Mouse (Mus musculus) common myeloid progenitor, adult 5-6 weeks (primary cell): ENCODE measurements around the gene Glod4. TPM values are rescaled to one million over a fixed set of nuclear protein-coding genes. Genes with fewer than 3 reads are reported as not detected.

Source experiments
- ATAC-seq: replicated peaks from 2 replicates; pipeline ENCODE4 v1.8.0; 2016; ENCODE audit warnings: low read depth, mild to moderate bottlenecking, moderate TSS enrichment, inconsistent platforms; ENCODE audit not compliant: poor library complexity, severe bottlenecking
- total RNA-seq: library from RNA; stranded (forward); fragments of 200-1000, 187-1606 nt; gene quantifications from 2 replicates; pipeline ENCODE4 v1.2.3, GENCODE M21; 2017

Glod4 gene
- total RNA-seq, 1 experiment from 2014 or later = 244 TPM

DNA sequence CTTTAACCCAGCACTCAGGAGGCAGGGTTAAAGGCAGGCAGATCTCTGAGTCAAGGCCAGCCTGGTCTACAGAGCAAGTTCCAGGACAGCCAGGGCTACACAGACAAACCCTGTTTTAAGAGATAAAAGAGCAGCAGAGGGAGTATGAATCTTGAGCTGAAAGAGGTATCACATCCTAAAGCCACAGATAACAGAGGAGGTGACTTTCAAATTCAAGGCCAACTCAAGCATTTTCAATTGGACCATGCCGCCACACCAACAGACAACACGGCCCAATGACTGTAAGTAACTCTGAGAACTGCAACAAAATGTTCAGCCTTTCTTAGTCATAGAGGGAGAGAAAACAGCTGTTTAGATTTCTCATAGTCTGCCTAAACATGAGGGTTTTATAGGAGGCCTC, 89.3 kb downstream of the Glod4 start:
- no peak for ATAC-seq

DNA sequence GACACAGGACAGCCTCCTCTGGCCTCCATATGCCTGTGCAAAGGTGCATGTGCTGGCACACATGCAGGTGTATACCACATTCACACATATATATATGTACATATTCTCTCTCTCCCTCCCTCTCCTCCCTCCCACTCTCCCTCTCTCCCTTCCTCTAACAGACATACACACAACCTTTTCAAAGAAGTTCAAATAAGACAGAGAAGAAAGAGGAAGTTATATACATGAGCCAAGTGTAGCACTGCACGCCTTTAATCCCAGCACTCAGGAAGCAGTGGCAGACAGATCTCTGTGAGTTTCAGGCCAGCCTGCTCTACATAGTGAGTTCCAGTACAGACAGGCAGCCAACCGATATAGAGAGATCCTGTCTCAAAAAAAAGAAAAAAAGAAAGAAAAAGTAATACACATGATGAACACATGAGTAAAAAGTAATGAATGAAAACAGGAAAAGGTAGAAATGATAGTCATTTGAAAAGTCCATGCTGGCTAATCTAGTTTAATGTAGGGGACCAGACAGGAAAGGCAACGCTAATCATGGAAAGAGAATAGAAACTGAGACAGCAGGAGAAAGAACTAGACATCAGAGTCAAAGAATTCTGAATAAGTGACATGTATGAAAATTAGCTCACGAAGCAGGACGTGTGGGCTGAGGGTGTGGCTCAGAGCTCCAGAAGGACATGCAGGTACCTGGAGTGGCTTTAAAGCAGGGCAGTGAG, 90.1 kb downstream of the Glod4 start:
- peak; percentile 56; the same call in 1 of the 2 replicates for ATAC-seq

DNA sequence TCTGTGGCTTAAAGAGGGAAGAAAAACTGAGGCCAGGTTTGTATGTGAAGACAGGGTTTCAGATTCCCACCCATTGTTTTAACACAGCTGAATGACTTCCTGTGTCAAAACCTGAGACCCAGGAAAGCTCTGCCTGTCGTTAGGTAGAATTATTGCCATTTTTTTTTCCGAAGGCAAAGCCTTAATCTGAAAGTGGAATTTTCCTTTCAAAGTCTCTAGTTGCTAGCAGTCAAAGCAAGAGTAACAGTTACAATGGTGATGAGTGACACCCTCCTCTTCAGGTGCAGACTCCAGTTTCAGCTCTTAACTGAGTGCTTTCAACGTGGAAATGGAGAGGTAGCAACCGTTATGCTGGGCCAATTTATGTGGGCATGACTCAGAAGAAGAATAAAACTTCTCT, 92.5 kb downstream of the Glod4 start:
- no peak for ATAC-seq

DNA sequence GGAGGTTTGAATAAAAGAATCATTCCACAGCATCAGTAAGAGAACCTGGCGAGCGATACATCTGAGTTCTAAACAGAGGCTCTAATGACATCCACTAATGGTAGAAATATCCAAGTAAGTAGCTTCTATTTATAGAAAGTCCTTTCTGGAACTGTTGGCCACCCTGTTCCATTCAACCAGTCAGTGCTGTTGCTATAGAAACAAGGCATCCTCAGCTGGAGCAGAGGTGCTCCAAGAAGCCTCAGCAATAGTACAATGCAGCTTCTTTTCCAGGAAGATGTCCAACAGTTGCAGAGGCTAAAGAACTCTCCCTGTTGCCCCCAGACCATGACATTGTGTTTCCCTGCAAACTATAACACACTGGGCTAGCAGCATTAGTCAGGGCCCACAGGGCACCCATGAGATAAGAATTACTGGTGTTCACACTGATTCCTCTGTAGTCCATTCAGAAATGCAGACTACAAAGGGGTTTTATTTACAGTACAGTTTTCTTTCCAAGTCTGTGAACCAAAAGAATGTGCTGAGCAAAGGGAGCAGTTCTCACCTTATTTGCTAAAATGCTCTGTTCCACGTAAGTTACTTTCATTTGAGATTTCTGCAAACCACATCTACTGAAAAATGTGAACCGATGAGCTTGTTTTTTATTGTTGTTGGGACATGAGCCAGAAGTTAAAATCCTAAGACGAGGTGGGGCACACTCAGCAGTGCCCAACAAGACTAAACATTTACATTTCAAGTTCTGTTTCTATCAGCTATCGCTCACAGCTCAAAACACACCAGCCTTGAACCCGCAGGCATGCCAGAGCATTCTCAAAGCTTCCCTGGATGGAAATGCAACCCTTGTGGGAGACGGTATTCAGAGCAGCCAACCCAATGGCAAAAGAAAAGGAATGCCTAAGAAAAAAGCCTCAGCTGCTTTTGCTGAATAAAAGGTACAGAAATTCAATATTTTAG, 95.2 kb downstream of the Glod4 start:
- ATAC-seq = no peak

DNA sequence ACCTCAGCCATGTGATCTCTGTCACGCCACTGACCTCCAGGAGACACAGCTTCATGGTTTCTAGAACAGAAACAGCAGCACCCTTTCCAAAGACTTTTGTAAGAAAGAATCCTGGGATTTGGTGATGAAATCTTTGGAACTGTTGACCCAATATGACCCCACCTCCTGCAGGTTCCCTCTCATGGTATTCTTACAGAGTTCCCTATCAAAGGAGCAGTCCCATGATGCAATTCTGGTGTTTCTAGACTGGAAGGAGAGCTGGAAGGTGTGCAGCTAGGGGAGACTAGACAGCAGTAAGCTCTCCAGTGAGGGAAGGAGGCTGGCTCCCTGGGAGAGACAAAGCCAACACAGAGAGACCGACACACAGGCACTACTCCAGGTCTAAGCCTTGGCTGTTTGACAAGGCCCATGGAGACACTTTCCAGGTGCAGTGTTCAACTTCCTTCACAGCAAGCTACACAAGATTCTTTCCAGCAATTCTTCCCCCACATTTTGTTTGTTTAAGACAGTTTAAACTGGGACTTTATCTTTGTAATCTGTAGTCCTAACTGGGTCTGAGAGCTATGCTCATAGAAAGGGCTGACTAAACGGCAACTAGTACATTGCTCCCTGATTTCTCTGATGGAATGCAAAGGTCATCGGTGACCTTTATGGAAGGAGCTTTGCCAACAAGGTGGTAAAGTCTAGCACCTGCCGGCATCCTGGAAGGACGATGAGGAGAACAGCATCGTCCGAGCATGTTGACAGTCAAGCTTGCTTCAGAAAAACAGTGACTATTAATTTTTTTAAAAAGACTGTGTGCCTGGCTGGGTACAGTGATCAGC, 97.1 kb downstream of the Glod4 start:
- no peak for ATAC-seq

DNA sequence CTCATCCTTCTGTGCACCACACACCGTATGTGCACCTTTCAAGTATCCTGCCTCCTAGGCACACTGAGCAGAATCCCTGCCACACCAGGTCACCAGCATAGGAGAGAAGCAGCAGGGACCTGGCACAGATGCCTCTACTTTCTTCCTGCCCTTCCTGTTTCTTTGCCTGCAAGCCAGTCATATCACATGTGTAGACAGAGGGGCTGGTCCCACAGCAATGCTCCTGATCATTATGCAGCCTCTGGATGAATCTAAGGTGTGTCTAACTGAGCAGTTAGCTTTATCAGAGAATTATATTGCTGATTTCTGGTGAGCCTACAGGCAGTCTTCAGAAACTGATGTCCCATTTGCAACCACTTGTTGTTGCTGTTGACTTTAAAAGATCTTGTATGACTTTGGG, 98.4 kb downstream of the Glod4 start:
- no peak for ATAC-seq

DNA sequence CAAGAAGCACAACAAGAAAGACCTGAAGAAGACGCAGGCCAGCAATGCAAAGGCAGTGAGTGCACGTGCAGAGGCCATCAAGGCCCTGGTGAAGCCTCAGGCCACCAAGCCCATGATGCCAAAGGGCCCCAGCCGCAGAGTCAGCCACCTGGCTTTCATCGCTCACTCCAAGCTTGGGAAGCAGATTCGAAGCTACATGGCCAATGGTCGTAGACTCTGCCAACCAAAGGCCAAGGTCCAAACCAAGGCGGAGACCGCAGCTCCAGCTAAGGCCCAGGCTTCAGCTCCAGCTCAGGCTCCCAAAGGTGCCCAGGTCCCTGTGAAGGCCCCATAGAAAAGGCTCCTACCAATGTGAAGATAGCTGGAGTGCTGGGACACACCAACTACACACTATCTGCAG, 99.1 kb downstream of the Glod4 start:
- ATAC-seq = no peak

GRCm38 (mm10) chr11:76137996-76138395, 105.5 kb downstream of the Glod4 start:
- ATAC-seq = no peak

DNA sequence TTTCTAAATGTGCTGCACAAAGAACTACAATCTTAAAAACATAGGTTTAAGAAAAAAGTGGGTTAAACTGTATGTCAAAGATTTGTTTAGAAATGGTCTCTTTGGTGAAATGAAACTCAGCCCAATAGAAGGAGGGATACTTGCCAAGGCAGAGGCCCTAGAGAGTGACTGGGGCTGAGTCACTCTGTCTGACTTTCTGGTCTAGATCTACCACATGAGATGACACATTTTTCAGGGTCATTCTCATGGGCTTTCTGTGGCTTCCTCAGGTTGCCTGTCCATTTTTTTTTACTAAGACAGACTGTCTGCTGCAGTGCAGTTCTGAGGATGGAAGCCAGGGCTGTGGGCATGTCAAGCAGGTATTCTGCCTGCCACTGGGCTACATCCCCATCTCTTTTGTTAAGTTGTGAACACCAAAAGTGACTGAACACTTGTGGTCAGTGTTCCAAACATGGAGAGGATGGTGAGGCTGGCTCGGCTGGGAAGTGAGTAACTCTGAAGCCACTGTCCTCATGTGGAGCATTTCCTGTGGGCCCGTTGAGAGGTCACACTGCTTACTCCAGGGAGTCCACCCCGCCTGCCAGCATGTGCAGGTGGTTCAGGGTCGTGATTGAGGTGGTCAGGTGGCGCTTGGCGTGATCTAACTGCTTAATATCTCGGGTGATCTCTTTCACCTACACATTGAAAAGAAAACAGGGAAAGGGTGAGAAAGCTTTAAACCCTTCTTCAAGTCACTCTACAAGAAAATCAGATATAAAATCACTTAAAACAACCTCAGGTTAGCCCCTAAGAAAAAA, 107.7 kb downstream of the Glod4 start:
- ATAC-seq = no peak

- no peak for ATAC-seq
Observed at GRCm38 (mm10) chr11:76130859-76131258, 112.7 kb downstream of the Glod4 start.

GRCm38 (mm10) chr11:76125386-76125785, 118.1 kb downstream of the Glod4 start:
- no peak for ATAC-seq

DNA sequence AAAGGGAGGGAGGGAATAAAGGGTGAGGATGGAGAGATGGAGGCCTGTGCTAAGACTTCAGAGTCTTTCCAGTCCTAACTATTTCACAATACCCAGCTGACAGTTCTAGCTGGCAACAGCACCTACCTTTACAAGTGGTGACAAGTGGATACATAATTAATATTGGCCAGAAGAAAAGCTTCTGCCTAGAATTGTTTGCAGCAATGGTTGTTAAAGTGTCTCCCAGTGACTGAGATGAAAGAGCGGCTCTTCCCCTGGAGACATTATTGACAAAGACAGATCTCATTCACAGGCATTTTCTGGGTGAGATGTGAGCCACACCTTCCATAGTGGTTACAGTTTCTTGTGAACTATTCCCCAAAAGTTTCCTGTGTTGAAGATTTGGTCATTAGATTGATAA, 120.0 kb downstream of the Glod4 start:
- ATAC-seq = no peak

DNA sequence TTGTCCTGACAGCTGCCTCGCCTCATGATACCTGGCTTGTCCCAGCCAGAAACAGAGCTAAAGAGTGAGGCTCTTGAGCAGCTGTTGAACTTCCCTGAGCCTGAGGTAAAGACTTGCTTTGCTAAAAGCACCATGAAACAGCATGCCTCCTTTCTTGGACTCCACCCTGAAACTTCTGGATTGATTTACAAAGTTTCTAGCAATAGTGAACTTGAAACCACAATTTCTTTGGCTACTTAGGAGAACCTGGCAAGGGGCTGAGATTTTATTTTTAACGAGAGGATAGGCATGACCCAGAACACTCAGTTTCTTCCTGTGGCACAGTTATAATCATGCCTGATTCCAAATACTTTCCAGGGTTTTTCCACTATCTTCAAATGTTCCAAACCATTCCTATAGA, 121.0 kb downstream of the Glod4 start:
- no peak for ATAC-seq

GRCm38 (mm10) chr11:76121086-76121485, 122.4 kb downstream of the Glod4 start:
- ATAC-seq = no peak

- ATAC-seq = no peak
Observed at GRCm38 (mm10) chr11:76120407-76120901, 123.1 kb downstream of the Glod4 start.

GRCm38 (mm10) chr11:76110416-76110815, 133.1 kb downstream of the Glod4 start:
- no peak for ATAC-seq

DNA sequence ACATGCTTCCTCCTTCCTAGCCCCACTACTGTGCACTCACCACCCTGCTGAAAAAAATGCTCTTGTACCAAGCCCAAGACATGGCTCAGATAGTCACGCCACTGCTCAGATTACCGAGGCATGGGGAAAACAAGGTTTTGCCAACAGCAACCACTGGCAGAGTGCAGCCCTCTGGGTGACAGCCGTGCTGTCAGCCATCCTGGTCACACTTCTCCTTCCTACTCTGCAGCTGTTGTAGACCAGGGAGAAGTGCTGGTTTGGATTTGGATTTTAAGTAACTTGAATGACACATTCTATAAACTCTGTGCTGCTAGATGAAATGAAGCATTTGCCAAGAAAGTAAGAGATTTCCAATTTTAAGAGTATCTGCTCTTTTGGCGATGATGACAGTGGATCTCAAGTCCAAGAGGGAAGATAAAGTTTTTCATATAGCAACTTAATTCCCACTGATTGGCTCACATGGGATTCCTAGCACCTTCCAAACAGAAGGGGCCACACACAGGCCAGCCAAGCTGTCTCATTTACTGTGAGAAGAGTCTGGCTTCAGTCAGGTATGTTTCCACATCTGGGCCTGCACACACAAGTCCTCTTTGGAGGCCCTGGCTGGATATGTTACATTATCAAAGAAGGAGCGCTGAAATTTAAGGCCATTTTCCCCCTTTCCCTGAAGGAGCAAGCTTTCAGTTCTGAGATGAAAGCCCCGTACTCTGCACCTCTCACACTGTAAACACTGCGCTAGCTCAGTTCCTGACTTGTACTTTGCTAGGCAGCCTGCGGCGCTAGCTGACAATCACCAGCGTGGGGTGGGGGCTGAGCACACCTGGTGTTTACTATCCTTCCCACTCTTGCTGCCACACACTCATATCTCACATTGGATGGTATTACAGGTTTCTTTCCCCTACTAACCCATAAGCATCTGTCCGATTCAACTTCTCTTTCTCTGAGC, 136.7 kb downstream of the Glod4 start:
- ATAC-seq = no peak

DNA sequence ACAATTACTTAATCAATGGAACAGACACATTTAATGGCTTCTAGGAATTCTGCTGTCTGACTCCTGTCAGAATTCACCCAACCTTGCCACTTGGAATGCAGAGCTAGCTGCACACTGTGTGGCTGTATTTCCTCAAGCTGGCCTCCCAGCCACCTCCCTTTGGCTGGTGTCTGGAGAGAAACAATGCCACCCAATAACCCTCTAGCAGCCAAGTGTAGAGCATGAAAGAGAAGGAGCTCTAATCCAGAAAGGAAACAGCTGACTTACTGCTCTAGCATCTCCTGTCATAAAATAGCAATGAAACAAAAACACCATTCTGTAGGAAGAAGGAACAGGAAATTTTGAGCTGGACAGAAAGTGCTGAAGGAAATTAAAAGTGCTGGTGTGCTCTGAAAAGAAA, 142.4 kb downstream of the Glod4 start:
- ATAC-seq = no peak
